Mouse (Mus musculus) frontal cortex, adult 2 months (tissue): ENCODE results near the gene Aaed1. TPM values are rescaled to one million over a fixed set of nuclear protein-coding genes. Genes with fewer than 3 reads are reported as not detected.

Experiments used
- polyA plus RNA-seq: library from polyadenylated mRNA; depleted of rRNA; stranded (reverse); fragments of >200 nt; gene quantifications from 2 replicates; pipeline ENCODE4 v1.2.3, GENCODE M21; 2012; rRNA removed

Gene Aaed1
- polyA plus RNA-seq, 1 experiment = 17.3 TPM

Other genes with a start within 250 kb of the Aaed1 start
- gene Hsd17b3, start 223.5 kb downstream of the Aaed1 start, polyA plus RNA-seq = not detected in 2 replicates
- gene Slc35d2, start 183.3 kb downstream of the Aaed1 start, polyA plus RNA-seq = 1.3 and 1.6 TPM in 2 replicates
- 21.1 and 21.3 TPM in 2 replicates for gene Zfp367, start 159.5 kb downstream of the Aaed1 start, polyA plus RNA-seq
- 186 and 204 TPM in 2 replicates for gene Habp4, start 150.9 kb downstream of the Aaed1 start, polyA plus RNA-seq
- gene Cdc14b, start 37.4 kb downstream of the Aaed1 start, polyA plus RNA-seq = 10.6 and 11.8 TPM in 2 replicates
- gene Ctsl, start 58.2 kb upstream of the Aaed1 start, polyA plus RNA-seq = 141 and 143 TPM in 2 replicates
- gene Cdk20, start 119.6 kb upstream of the Aaed1 start, polyA plus RNA-seq = 16.5 and 16.9 TPM in 2 replicates
- not detected in 2 replicates for gene Fam240b, start 185.1 kb upstream of the Aaed1 start, polyA plus RNA-seq